Mouse (Mus musculus) 3T3-L1 (cell line): ENCODE measurements around the gene Akr1b3.
"Not testable (repeated sequence)": the region's sequence is repeated elsewhere in the genome, so short reads cannot be mapped to it uniquely, and the experiment has no call there.

Source experiments
- DNase-seq: peaks from one replicate; pipeline ENCODE4 v3.0.0-alpha.2; 2015; ENCODE audit warnings: low read depth, low spot score

Akr1b3 gene

DNA sequence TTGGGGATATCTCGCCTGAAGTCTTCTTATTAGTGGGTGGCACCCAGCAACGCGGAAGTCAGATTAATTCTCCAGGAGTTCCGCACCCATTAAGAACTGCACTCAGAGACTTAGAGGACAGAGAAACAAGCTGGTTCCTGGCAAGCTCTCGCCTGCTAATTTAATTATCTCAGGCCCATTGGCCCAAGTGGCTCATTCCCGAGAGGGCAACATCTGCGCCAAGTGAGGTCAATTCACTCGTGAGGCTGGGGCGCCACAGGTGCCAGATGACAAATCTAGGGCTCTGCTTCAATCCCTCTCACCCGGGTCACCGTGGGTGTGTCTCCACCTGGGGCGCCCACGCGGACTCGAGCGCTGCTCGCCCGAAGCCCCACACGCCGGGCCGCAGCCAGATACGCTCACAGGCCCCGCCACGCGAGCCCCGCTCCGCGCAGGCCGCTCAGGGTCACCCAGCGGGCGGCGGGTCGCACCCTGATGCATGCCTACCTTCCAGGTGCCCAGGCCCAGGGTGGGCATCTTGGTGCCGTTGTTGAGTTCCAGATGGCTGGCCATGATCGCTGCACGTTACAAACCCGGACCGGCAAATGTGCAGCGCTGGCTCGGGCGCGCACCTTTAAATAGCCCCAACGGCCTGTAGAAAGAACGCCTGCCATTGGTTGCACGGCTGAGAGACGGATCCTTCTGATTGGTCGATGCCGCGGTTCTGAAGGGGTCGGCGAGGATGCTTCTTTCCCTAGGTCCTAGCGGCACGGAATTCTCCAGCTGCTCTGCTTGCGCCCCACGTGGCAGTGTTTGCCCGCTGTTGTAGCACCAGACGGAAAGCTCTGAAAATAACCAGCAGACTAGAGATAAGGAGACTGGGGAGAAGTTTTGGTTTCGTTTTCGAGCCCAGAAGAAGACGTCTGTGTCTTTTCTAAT, at the start of gene Akr1b3:
Akr1b3 (minus strand) TSS at position 625 of the 918 bp plus-strand sequence.
- DNase-seq: peak; percentile 100

DNA sequence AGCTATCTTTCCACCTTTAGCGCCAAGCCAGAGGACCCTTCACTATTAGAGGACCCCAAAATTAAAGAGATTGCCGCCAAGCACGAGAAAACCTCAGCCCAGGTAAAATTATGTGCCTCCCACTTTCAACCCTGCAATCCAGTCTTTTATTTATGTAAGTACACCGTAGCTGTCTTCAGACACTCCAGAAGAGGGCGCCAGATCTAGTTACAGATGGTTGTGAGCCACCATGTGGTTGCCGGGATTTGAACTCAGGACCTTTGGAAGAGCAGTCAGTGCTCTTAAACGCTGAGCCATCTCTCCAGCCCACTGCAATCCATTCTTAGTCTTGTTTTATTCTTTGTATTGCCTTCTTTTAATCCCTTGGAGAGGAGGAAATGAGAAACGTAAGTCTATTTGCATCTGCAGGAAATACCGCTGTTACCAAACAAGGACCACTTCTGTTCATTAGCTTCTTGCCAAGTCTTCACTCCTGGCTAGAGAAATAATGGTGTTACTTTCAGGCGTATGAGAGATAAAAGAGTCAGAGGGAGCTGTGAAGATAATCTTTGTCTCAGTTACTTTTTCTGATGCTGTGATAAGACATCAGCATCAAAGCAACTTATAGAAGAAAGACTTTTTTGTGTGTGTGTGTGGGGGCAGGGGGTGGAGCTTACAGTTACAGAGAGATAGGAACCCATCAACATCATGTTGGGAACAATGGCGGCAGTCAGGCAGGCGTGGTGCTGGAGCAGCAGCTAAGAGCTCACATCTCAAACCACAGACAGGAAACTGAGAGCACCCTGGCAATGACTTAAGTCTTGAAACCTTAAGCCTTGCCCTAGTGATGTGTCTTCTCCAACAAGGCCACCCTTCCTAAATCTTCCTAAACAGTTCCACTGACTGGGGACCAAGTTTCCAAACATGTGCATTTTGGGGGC, 47.2 kb upstream of the Akr1b3 start:
- no peak for DNase-seq

GRCm38 (mm10) chr6:34355841-34356240, 38.6 kb upstream of the Akr1b3 start:
- no peak for DNase-seq

GRCm38 (mm10) chr6:34355349-34355747, 38.1 kb upstream of the Akr1b3 start:
- DNase-seq: peak; percentile 57

GRCm38 (mm10) chr6:34354354-34355348, 37.4 kb upstream of the Akr1b3 start:
- DNase-seq: peak; percentile 65

- DNase-seq: peak; percentile 83
These were observed 36.5 kb upstream of the Akr1b3 start, which contains the start of gene Akr1b8 for GRCm38 (mm10) chr6:34353658-34354353. Gene Akr1b8, plus strand, starts transcription at chr6:34354119.

DNA sequence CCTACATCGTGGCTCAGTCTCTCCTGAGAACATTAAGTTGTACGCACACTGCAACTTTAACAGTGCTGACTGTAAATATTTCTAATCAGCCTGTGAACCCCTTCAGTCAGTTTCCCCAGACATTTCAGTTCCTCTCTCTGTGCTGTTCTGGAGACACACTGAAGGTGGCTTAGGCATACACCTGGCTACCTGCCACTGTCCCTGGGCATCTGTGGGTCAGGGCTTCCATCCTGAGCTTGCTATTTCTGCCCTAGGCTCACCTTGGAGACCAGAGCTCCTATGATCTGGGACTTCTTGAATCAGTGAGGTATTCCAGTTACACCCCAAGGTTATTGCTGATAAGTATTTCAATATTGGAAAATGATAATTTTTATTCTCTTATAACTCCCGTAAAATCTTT, 35.1 kb upstream of the Akr1b3 start:
- DNase-seq: no peak

DNA sequence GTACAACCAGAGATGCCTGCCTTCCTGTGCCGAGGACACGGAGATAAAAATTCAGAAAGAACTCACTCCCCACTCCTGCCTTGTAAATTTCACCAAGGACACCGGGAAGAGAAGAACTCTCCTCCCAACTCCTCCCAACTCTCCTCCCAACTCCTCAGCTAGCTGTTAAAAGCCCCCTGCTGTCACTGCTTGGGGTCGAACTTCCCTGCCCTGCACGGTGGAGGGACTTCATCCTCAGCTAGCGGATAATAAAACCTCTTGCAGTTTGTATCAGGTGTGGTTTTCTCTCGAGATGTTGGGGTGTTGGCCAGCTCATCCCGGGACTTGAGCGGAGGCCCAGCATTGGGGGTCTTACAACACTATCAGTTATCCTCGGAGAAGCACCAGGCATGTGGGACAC, 34.2 kb upstream of the Akr1b3 start:
- DNase-seq: not testable (repeated sequence)

GRCm38 (mm10) chr6:34350037-34350699, 32.9 kb upstream of the Akr1b3 start:
- DNase-seq: no peak

DNA sequence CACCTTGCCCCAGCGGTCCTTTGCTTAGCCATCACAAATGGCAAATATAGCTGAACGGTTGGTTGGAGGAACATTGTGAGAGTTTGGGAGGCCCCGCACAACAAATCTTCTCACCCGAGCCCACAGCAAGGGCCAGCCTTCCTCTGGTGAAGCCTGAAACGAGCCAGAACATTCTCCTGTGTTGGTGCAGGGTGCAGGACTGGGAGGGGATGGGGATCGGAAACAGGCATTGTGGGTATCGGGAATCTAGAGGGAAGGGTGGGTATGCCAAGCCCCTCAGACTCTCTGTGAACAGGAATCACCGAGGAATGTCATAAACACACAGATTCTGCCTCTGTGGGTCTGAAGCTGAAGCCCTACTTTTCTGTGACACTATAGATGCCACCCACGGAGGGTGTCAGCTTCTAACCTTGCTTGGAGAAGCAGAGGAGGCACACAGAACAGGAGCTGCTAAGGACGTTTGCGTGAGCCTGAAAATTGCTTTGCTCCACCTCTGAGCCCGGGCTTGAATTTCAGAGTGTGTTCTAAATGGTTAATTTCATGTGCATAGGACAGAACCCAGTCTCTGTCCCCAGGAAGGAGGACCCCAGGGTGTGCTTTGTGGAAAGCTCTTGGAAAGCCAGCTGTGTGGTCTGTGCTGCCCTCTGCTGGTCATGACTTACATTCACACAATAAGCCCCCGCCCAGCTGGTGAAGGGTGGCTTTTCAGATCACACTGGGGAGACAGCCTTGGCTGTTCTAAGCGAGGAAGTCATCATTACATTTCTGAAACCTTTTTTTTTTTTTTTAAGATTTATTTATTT, 29.0 kb upstream of the Akr1b3 start:
- peak; percentile 91 for DNase-seq

DNA sequence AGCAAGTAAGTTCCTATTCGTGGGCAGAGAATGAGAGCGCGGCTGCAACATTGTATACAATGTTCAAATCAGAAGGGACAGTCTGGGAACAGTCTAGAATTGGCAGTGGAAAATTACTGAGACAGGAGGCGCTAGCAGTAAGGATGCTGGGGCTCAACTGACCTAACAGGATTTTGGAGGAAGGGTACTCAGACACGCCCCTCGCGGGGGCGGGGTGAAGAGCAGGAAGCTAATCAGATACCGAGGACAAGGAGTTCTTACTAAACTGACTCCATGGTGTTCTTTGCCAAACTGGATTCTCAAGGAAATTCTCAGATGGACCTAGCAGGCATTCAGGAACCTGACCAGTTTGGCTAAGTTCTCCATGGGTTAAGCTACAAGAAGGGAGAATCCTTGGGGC, 27.7 kb upstream of the Akr1b3 start:
- DNase-seq: no peak

GRCm38 (mm10) chr6:34344135-34344850, 27.0 kb upstream of the Akr1b3 start:
- no peak for DNase-seq

DNA sequence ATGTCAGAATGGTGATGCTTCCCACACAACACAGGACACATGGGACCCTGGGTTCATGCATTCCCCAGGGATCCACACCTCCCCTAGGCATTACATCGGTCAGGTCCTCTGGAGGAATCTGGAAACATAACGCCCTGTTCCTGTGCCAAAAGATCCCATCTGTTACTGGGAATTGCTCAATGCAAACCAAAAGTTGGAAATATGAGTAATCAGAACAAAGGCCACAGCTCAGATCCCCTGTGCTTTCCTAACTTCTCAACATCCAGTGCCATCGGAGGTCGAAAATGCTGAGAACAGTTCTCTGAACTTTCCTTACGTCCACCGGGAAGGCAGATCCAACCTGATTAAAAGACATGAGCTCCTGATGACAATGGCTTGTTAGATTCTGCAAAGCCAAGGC, 26.1 kb upstream of the Akr1b3 start:
- peak; percentile 94 for DNase-seq

- DNase-seq: no peak
These were observed 25.2 kb upstream of the Akr1b3 start for GRCm38 (mm10) chr6:34342476-34342875.

- DNase-seq: no peak
These were observed 24.7 kb upstream of the Akr1b3 start for GRCm38 (mm10) chr6:34341991-34342390.

GRCm38 (mm10) chr6:34337799-34338198, 20.5 kb upstream of the Akr1b3 start:
- no peak for DNase-seq

DNA sequence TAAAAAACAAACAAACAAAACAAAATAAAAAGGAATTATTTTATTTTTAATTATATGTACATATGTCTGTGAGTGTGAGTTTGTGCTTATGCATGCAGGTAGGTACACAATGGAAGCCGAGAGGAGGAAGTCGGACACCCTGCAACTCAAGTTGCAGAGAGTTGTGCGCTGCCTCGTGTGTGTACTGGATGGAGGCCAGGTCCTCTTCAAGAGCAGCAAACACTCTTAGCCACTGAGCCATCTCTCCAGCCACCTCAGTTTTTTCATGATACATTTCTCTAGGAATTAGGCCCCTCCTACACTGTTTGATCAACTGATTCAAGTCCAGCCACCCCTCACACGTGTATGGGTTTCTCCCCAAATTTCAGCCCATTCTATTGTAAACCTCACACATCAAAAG, 17.4 kb upstream of the Akr1b3 start:
- DNase-seq: no peak

DNA sequence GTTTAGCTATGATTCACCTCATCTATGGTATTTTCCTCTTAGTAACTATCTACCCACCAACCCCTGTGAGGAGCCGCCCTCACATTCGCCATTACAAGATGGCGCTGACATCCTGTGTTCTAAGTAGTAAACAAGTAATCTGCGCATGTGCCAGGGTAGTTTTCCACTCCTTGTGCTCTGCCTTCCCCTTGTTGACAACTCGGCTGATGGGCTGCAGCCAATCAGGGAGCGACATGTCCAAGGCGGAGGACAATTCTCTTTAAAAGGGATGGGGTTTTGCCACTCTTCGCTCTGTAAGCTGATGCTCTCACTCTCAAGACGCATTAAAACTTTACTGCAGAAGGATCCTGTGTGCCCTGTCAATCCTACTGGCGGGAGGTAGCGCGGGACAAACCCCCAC, 14.5 kb upstream of the Akr1b3 start:
- DNase-seq: not testable (repeated sequence)
